Mouse (Mus musculus) right cerebral cortex, postnatal 14 days (tissue): ENCODE results near the gene Strap.
"Not testable (repeated sequence)": the region's sequence is repeated elsewhere in the genome, so short reads cannot be mapped to it uniquely, and the experiment has no call there.

ENCODE experiments used
- DNase-seq: peaks from one replicate; pipeline ENCODE4 v3.0.0; 2022

Gene Strap

DNA sequence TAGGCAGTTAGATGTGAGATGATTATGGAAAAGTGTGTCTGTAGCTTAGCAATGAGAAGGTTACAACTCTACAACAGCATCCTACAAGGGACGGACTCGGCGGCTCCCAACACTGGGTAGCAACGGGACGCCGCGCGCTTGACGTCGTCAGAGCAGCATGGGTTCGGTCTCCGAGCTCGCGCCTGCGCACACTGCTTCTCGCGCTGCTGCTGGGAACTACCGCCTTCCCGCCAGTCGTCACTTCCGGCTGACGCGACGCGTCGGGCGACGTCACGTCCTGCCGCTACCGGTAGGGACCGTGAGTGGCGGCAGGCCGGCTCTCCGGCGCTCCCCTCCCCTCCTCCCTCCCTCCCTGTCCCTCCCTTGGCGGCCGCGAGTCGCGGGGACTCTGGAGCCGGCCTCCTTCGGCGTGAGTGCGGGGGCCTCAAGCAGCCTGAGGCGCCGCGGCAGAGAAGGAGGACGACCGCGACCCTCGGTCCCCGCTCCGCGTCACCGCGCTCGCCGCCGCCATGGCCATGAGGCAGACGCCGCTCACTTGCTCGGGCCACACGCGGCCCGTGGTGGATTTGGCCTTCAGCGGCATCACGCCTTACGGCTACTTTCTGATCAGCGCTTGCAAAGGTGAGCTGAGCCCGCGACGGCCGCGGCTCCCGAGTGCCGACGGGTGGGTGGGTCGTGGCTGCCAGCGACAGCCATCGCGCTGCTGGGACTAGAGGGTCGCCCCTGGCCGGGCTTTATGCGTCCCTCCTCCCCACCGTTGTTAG, at the start of gene Strap:
Strap (plus strand) TSS at position 233 of the 764 bp plus-strand sequence.
- DNase-seq, result peak; percentile 97

DNA sequence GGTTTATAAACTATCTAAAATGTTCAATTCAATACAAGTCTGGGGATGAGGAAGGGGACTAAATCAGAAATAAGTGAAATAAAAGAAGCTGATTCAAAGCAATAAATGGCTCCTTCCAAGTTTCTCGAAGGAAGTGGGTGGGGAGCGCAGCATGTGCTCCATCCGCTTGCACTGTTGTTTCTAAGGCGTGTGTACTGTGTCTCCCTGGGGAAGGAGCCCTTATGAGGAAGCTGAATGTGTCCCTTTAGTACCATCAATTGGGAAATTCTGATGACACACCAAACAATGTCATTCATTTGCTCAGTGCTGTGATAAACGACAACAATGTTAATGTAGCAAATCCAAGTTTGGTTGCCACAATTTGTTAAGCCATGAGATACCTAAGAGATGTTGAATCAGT, 47.2 kb upstream of the Strap start:
- DNase-seq, result no peak

GRCm38 (mm10) chr6:137688079-137688478, 46.8 kb upstream of the Strap start:
- DNase-seq, result no peak

DNA sequence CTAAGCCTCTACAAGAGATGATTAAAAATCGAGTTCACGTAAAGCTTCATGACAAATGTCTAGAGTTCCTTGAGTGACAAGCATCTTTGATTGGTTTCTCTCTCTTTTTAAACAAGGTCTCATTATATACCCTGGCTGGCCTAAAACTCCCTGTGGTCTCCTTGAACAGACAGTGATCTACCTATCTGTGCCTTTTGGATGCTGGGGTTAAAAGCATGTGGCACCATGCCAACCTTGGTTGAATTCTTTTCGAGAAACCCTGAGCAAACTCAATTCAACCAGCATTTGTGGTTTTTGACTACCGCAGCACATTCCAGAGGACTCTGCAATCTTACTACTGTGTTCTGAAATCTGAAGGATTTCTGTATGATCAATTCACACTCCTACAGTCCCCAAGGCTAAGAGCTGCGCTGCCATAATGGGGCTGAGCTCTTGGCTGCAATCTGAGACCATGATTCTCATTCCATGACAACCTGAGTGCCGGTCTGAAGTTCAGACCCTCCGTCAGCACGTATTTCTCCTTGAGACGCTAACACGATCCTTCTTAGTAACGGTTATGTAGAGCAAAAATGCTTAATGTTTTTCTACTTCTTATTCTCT, 46.3 kb upstream of the Strap start:
- no peak for DNase-seq

DNA sequence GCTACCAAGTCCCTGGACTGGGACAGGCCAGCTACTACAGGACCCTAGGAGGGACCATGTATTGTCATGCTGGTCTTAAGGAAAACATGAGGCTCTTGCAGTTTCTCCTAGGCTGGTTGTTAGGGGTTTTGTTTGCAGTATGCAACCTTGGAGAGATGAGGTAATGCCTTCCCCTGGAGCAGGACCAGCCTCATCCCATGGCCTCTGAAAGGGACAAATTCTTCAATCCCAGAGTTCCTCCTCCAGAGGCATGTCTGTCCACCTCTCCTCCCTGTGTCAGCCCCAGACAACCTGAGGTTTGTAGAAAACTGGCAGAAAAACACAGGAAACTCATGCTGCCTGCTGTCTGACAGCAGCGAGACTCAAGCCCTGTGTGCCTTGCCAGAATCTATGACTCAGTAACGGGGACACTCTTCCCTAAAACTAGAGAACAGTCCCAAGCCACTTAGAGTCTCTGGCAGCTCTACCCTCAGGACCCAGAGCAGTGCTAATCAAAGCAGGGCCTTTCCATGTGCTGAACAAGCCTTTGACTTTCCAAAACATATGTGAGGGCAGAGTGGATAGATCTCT, 44.2 kb upstream of the Strap start:
- DNase-seq, result no peak

DNA sequence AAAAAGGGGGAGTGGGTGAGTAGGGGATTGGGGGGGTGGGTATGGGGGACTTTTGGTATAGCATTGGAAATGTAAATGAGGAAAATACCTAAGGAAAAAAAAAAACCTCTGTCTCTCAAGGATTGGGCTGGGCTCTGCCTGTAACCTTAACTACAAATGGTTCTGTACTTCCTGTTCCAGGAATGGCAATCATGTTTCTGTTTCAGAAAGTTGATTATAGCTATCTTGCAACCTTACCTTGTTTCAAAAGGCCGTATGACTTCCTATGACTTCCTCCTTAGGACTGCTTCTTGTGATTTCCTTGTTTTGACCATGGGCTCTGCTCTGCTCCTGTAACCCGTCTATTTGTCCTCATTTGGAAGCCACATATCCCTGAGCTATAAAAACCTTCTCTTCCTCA, 40.6 kb upstream of the Strap start:
- DNase-seq, result no peak

- no peak for DNase-seq
These were observed 39.8 kb upstream of the Strap start for GRCm38 (mm10) chr6:137695046-137695445.

DNA sequence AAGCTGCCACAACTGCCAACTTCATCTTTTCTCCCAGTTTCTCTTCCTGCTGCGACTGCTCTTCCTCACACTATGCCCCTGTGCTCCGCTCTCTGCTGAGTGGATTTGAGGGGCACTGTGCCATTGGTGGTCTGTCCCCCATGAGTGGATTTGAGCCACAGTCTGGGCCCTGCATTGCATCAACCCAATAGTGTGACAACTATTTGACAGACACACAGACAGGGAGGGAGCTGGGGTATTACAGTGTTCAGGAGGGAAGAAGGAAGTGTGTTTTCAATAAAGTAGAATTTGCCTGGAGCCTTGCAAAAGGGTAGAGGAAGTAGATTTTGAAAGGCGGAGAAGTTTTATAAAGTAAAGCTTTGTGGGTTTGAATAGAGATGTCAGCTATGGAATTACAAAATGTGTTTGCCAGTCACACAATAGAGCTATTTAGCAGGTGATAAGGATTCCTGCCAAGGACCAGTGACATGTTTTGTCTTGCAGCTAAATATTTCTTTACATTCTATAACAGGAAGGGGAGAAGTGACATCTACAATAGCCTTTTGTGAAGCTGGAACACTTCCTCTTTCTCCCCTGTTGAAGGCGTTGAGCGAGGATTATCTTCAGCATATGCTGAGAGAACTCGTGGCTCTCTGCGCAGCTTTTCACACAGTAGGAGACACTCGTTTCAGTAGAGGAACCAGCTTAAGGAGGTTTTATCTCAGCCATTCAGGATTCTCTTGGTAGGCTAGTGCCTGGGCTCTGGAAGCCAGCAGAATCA, 38.3 kb upstream of the Strap start:
- no peak for DNase-seq

DNA sequence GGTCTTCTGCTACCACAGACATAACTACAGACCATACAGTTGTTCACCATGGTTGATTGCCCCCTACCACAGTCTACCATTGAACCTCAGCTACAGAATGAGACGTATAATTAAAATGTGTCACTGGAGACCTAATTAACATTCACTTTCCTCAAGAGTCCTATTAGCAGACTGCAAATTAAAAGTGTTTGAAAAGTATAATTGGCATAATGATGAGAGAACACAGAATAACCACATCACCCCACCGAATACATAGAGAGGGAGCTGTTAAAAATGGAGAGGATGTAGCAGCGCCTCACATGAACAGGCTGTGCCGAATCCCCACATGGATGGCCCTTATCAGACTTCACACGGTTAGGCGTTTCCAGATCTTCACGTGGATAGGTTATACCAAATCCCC, 35.4 kb upstream of the Strap start:
- no peak for DNase-seq

DNA sequence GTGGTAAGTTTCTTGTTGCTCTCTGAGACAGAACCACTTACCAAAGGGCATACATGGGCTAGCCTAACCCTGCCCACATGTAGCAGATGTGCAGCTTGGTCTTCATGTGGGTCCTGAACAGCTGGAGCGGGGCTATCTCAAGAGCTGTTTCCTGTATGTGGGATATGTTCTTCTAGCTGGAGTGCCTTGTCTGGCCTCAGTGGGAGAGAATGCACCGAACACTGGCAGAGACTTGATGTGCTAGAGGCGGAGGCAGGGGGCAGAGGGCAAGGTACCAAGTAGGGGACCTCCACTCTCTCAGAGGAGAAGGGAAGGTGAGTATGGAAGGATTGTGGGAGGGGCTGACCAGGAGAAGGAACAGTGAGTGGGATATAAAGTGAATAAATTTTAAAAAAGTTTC, 32.7 kb upstream of the Strap start:
- DNase-seq, result no peak

GRCm38 (mm10) chr6:137702918-137703317, 32.0 kb upstream of the Strap start:
- no peak for DNase-seq

GRCm38 (mm10) chr6:137703431-137703830, 31.4 kb upstream of the Strap start:
- no peak for DNase-seq

DNA sequence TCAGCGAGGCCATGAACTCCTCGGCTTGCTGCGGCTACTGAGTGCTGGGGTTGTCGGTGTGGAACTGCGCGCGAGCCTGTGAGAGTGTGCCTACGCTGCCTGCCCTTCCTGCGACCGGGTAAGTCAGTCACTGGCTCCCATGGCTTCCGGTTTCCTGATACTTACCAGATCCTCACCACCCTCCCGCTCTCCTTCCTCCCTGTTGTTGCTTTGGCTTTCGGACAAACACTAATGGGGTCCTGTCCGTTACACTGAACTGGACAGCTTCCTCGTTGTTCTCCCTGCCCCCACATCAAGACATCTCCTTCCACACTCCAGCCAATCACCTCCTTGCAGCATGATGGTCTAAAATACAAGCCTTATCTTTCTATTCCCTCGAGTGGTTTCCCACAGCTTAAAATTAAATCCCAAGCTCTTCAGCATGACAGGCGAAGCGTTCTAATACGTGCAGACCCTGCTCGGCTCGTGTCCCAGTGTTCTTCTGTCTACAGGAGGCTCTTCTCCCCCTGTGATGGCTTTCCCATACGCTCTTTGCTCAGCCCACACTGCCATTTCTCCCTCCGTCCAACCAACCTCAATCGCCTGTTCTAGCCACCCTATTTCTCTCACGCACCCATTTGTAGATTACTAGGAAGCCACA, 30.5 kb upstream of the Strap start:
- DNase-seq, result no peak

DNA sequence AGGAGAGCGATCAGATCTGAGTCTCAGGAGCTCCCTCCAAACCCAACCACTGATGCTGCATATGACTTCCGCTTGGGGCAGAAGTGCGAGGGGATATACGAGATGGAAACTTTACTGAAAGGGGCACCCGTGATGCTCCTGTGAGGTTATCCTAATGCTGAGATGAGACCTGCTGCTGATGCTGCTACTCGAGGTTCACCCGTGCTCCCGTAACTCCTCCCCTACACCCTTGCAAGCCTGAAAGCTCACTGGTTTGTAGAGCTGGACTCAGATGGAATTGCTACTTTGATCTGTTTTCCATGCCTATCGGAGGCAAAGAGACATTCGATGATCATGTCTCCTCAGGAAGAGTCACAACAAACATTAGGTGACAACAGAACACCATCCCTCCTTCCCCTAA, 28.7 kb upstream of the Strap start:
- DNase-seq, result no peak

- not testable (repeated sequence) for DNase-seq
These were observed 26.0 kb upstream of the Strap start for GRCm38 (mm10) chr6:137708726-137709405.

- no peak for DNase-seq
These were observed 24.5 kb upstream of the Strap start for GRCm38 (mm10) chr6:137710179-137711037.

DNA sequence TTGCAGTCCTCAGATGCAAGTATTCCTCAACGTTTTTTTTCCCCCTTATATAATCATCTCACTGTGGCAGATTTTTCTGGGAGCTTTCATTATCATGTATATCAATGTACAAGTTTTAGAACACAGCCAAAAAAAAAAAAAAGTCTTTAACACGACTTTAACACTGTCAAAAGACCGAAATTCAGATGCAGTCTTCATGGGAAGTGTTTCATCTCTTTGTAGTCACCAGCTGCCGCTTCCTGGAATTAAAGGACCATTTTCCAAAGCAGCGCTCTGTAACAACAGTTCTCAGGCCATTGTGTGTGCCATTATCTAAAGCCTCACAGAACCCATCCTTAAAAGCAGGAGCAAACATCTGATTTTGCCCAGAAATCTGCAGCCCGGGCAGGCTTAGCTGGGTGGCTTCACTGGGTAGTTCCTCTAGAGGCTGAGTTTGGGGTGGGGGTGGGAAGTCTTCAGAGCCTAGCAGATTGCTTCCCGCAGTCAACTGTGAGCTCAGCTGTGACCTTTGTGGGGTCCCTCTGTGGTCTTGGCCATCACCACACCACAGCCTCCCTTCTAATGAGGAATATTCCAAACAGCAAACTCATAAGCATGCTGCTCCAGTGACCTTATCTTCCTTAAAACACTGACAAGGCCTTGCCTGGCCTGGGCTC, 22.1 kb upstream of the Strap start:
- DNase-seq, result no peak

DNA sequence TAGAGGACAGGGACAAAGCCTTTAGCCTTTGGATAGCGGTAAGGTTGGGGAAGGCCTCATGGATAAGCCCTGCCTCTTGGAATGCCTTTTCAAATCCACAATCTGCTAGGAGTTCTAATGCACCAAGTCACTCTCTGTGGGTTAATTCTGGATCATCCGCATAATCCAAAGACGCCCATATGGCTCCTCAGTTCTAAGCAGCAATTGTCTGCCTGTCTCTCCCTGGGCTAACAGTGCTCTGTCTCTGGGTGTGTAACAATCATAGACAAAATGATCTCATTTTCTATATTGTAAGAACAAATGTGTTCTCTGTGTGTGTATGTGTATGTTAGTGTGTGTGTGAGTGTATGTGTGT, 21.6 kb upstream of the Strap start:
- DNase-seq, result no peak

DNA sequence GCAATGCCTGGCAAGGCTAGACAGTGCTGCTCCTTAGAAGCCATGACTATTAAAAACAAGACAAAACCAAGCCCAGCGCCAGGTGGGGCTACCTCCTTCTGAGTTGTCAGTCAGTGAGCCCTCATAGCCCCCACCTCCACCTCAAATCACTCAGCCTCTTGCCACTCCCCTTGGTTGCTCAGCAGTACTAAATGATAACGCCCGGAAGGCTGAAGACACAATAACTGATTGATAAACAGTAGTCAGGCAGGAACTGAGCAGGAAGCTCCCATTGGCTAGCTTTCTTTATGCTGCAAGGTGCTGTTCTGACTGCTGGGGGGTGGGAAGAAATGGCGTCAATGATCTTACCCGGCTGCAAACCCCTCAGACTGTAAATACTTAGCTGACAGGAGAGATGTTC, 18.1 kb upstream of the Strap start:
- no peak for DNase-seq

DNA sequence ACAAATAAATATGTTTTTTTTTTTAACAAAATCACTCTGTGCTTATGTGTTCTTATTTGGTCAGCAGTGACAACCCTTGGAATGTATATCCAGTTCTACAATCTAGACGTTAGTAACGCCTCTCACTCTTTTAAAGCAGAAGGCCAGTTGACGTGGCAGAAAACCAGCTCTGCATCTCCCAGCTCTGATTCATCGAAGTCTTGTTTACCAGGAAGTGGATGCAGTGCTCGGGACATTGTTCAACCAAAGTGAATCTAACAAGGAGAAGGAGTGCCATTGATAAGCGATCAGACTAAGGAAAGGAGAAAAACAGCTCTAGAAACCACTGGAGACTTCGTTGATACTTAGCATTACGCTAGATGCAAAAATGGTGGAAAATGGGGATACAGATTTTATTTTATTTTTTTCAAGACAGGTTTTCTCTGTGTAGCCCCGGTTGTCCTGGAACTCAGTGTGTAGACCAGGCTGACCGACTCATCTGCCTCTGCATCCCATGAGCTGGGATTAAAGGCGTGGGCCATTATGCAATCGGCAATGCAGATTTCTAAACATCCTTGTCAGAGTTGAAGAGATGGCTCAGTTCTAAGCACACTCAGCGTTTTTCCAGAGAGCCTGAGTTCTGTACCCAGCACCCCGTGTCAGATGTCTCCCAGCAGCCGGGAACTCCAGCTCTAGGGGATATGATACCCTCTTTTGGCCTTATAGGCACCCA, 12.5 kb upstream of the Strap start:
- DNase-seq, result no peak
